Mouse (Mus musculus) heart, embryonic 12.5 days (tissue): Measurements from ENCODE around the gene Aspdh. TPM values are rescaled to one million over a fixed set of nuclear protein-coding genes. Genes with fewer than 3 reads are reported as not detected.

ENCODE experiments used
- ATAC-seq: fragments of 200-750 bp; cut with Nextera tagmentation; 2 replicates; pipeline ENCODE4 v1.8.0; 2017; ENCODE audit warnings: moderate TSS enrichment, moderate library complexity; ENCODE audit not compliant: insufficient number of reproducible peaks, low FRiP score
- H3K27ac ChIP-seq: fragments of 300-500 bp; sonication (generic); 2 replicates; pipeline ENCODE4 v1.5.1; 2016; ENCODE audit warnings: mild to moderate bottlenecking, moderate library complexity; ENCODE audit not compliant: poor library complexity, severe bottlenecking
- H3K27me3 ChIP-seq: fragments of 300-500 bp; sonication (generic); replicated peaks from 2 replicates; pipeline ENCODE4 v1.6.1; 2016; ENCODE audit warnings: mild to moderate bottlenecking, moderate library complexity
- H3K36me3 ChIP-seq: fragments of 300-500 bp; sonication (generic); 2 replicates; pipeline ENCODE4 v1.6.1; 2016; ENCODE audit warnings: mild to moderate bottlenecking, moderate library complexity
- H3K4me1 ChIP-seq: fragments of 300-500 bp; sonication (generic); replicated peaks from 2 replicates; pipeline ENCODE4 v1.6.1; 2016; ENCODE audit warnings: mild to moderate bottlenecking
- H3K4me2 ChIP-seq: fragments of 300-500 bp; sonication (generic); 2 replicates; pipeline ENCODE4 v1.6.1; 2016; ENCODE audit warnings: mild to moderate bottlenecking, moderate library complexity
- H3K4me3 ChIP-seq: fragments of 300-500 bp; sonication (generic); 2 replicates; pipeline ENCODE4 v1.5.1; 2016; ENCODE audit warnings: mild to moderate bottlenecking
- H3K9ac ChIP-seq: fragments of 300-500 bp; sonication (generic); 2 replicates; pipeline ENCODE4 v1.6.1; 2016; ENCODE audit warnings: mild to moderate bottlenecking, moderate library complexity
- H3K9me3 ChIP-seq: fragments of 300-500 bp; sonication (generic); replicated peaks from 2 replicates; pipeline ENCODE4 v1.6.1; 2016; ENCODE audit warnings: mild to moderate bottlenecking, moderate library complexity
- microRNA-seq: library from miRNA; unstranded; fragments of <30 nt; microRNA quantifications from one replicate; pipeline ENCODE4, GENCODE M21; 2017
- polyA plus RNA-seq: library from polyadenylated mRNA; unstranded; fragments of >200 nt; fragmentation: Nextera tagmentation; extraction: Ambion mirVana; gene quantifications from 2 replicates; pipeline ENCODE4 v1.2.1, GENCODE M21; 2016

The Aspdh gene
- polyA plus RNA-seq, 1 experiment from 2014 or later = 1.5 TPM

GRCm38 (mm10) chr7:44507491-44507890 is 42.3 kb downstream of the Aspdh start:
- peaks cover 2% of the 10 kb centered on the region; the same call in 1 of the 2 replicates for H3K9me3 ChIP-seq
- no peak overlapping the region for H3K4me2 ChIP-seq
- peak; percentile 34; the same call in 1 of the 2 replicates for ATAC-seq
- H3K4me3 ChIP-seq = no peak overlapping the region
- H3K27me3 ChIP-seq = peaks cover 40% of the 10 kb centered on the region
- H3K4me1 ChIP-seq = 0 out of 2 replicates have a peak, but pooled peaks cover 3% of the 10 kb centered on the region
- H3K36me3 ChIP-seq = no peaks in the 10 kb centered on the region
- H3K27ac ChIP-seq = no peak overlapping the region
- no peak overlapping the region for H3K9ac ChIP-seq

Small RNA genes lying within 50 kb of the gene (microRNA-seq; reads per million reads assigned to microRNA genes)
- not detected for gene Mir7052

Other genes with a start within 250 kb of the Aspdh start
- not detected in 2 replicates for gene Klk1b5, start 249.4 kb upstream of the Aspdh start, polyA plus RNA-seq
- gene Klk1, start 240.0 kb upstream of the Aspdh start, polyA plus RNA-seq = not detected in 2 replicates
- gene Gm36864, start 229.2 kb upstream of the Aspdh start, polyA plus RNA-seq = not detected in 2 replicates
- gene 1700028J19Rik, start 218.7 kb upstream of the Aspdh start, polyA plus RNA-seq = 1.2 and 1.6 TPM in 2 replicates
- gene 2410002F23Rik, start 218.7 kb upstream of the Aspdh start, polyA plus RNA-seq = 99.8 and 109 TPM in 2 replicates
- gene Acp4, start 208.0 kb upstream of the Aspdh start, polyA plus RNA-seq = not detected in 2 replicates
- not detected in 2 replicates for gene Gm15517, start 203.9 kb upstream of the Aspdh start, polyA plus RNA-seq
- 0.68 and 0.79 TPM in 2 replicates for gene Clec11a, start 158.5 kb upstream of the Aspdh start, polyA plus RNA-seq
- 0.80 and 0.86 TPM in 2 replicates for gene Shank1, start 155.1 kb upstream of the Aspdh start, polyA plus RNA-seq
- gene Syt3, start 81.3 kb upstream of the Aspdh start, polyA plus RNA-seq = 0.55 and 0.63 TPM in 2 replicates
- 0.40 and 0.94 TPM in 2 replicates for gene 1700008O03Rik, start 79.6 kb upstream of the Aspdh start, polyA plus RNA-seq
- gene Lrrc4b, start 36.4 kb upstream of the Aspdh start, polyA plus RNA-seq = 2.3 and 2.4 TPM in 2 replicates
- gene Josd2, start 2.6 kb downstream of the Aspdh start, polyA plus RNA-seq = 141 and 145 TPM in 2 replicates
- gene Emc10, start 31.1 kb downstream of the Aspdh start, polyA plus RNA-seq = 111 and 114 TPM in 2 replicates
- gene Fam71e1, start 31.2 kb downstream of the Aspdh start, polyA plus RNA-seq = 10.1 and 12.7 TPM in 2 replicates
- 0.94 and 1.2 TPM in 2 replicates for gene Mybpc2, start 59.3 kb downstream of the Aspdh start, polyA plus RNA-seq
- 0.15 TPM in 1 of 2 replicates, not detected in the other for gene Spib, start 66.7 kb downstream of the Aspdh start, polyA plus RNA-seq
- gene Pold1, start 83.5 kb downstream of the Aspdh start, polyA plus RNA-seq = 63.1 and 68.1 TPM in 2 replicates
- 54.7 and 55.3 TPM in 2 replicates for gene Nr1h2, start 88.6 kb downstream of the Aspdh start, polyA plus RNA-seq
- 0.12 TPM in 1 of 2 replicates, not detected in the other for gene Napsa, start 107.0 kb downstream of the Aspdh start, polyA plus RNA-seq
- 0.15 and 0.17 TPM in 2 replicates for gene Kcnc3, start 125.3 kb downstream of the Aspdh start, polyA plus RNA-seq
- 0.59 and 1.0 TPM in 2 replicates for gene Myh14, start 205.5 kb downstream of the Aspdh start, polyA plus RNA-seq
- not detected in 2 replicates for gene Izumo2, start 243.4 kb downstream of the Aspdh start, polyA plus RNA-seq